Mouse (Mus musculus): ENCODE measurements at regions not wholly inside any gene's neighbourhood (a gene's known extent, or its start where the extent isn't known, plus 50 kb on each side); places are given as distances from the start of the nearest gene placed in this dataset.

GRCm38 (mm10) chr2:124905076-124905475 lies 162.8 kb upstream of the Slc24a5 start:
- no peak for TF ChIP-seq HCFC1 (IDR thresholded peaks at IDR 0.05; ENCODE audit: borderline replicate concordance, insufficient read depth, low read length)
- no peak for TF ChIP-seq ZC3H11A (IDR thresholded peaks at IDR 0.05; ENCODE audit: borderline replicate concordance, low read depth, low read length)
- no peak for TF ChIP-seq CHD2 (IDR thresholded peaks at IDR 0.05; ENCODE audit: low read depth, low read length)

Data from ES-E14 (cell line).